Mouse (Mus musculus): Measurements from ENCODE around the gene Golga5. TPM values are rescaled to one million over a fixed set of nuclear protein-coding genes. Genes with fewer than 3 reads are reported as not detected.

Gene Golga5
- polyA plus RNA-seq, 1 experiment: 21.8 TPM

DNA sequence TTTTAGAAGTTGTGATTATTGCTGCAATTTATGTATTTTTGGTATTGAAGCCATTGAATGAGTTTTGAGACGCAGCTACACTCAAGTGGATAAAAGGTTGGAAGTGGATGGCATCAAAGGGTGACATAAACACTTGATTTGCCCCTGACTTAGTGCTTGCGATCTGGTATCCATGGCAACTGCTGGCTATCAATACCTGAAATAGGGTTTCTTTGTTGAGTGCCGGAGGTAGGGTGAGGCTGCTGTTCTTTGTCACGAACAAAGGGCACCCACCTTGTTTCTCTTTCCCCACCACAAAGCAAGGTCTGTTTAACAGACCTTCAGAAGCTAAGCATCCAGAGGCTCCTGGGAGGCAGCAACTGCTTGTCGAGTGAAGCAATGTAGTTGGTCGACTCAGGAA, 76.2 kb downstream of the Golga5 start:
- no peak for TF ChIP-seq POLR2A (IDR thresholded peaks at IDR 0.05; ENCODE audit: borderline replicate concordance, control insufficient read depth, low read depth, low read length)
- no peak for TF ChIP-seq CTCF (IDR thresholded peaks at IDR 0.05; ENCODE audit: control insufficient read depth, insufficient read depth, low read length)
- Histone ChIP-seq H3K27ac (ENCODE audit: control insufficient read depth, insufficient read depth, low read depth, low read length, poor library complexity) (no peak overlapping the region), H3K4me3 (replicated peaks; ENCODE audit: control insufficient read depth, low read depth, low read length) (no peak overlapping the region), H3K4me1 (ENCODE audit: control insufficient read depth, insufficient read depth, low read length) (no peaks in the 10 kb centered on the region)
- WGBS: 74% methylated on average over 6 of the region's 6 CpGs

Other genes starting within 250 kb of the Golga5 start
- 35.3 and 102 TPM in 2 replicates for gene Rin3, start 186.1 kb upstream of the Golga5 start, polyA plus RNA-seq (2011; ENCODE audit: insufficient read depth, insufficient read length, low replicate concordance, missing spikeins)
- gene Lgmn, start 29.3 kb upstream of the Golga5 start, polyA plus RNA-seq (2011; ENCODE audit: insufficient read depth, insufficient read length, low replicate concordance, missing spikeins): 14.5 and 35.4 TPM in 2 replicates
- gene Chga, start 85.8 kb downstream of the Golga5 start, polyA plus RNA-seq (2011; ENCODE audit: insufficient read depth, insufficient read length, low replicate concordance, missing spikeins): 1.3 TPM in 1 of 2 replicates, not detected in the other
- 9.9 and 15.8 TPM in 2 replicates for gene Itpk1, start 235.8 kb downstream of the Golga5 start, polyA plus RNA-seq (2011; ENCODE audit: insufficient read depth, insufficient read length, low replicate concordance, missing spikeins)